Mouse (Mus musculus) stomach, embryonic 16.5 days (tissue): ENCODE data around the gene Npas1. TPM values are rescaled to one million over a fixed set of nuclear protein-coding genes. Genes with fewer than 3 reads are reported as not detected.

Experiments used
- ATAC-seq: fragments of 200-750 bp; cut with Nextera tagmentation; 2 replicates; pipeline ENCODE4 v1.8.0; 2017; ENCODE audit warnings: moderate number of reproducible peaks, moderate TSS enrichment; ENCODE audit not compliant: insufficient read depth, low FRiP score
- H3K27ac ChIP-seq: fragments of 300-500 bp; sonication (generic); 2 replicates; pipeline ENCODE4 v1.5.1; 2014; ENCODE audit warnings: low read length
- H3K27me3 ChIP-seq: fragments of 300-500 bp; sonication (generic); 2 replicates; pipeline ENCODE4 v1.6.1; 2014; ENCODE audit warnings: low read length, control low read depth, mixed read lengths; ENCODE audit not compliant: control insufficient read depth, insufficient read depth
- H3K36me3 ChIP-seq: fragments of 300-500 bp; sonication (generic); 2 replicates; pipeline ENCODE4 v1.6.1; 2014; ENCODE audit warnings: low read length; ENCODE audit not compliant: control insufficient read depth, insufficient read depth
- H3K4me1 ChIP-seq: fragments of 300-500 bp; sonication (generic); 2 replicates; pipeline ENCODE4 v1.6.1; 2014; ENCODE audit warnings: low read length, control low read depth, mixed read lengths; ENCODE audit not compliant: control insufficient read depth, insufficient read depth
- H3K4me2 ChIP-seq: fragments of 300-500 bp; sonication (generic); 2 replicates; pipeline ENCODE4 v1.6.1; 2014; ENCODE audit warnings: low read depth, low read length, mixed read lengths
- H3K4me3 ChIP-seq: fragments of 300-500 bp; sonication (generic); replicated peaks from 2 replicates; pipeline ENCODE4 v1.5.1; 2014; ENCODE audit warnings: mild to moderate bottlenecking, low read length
- H3K9ac ChIP-seq: fragments of 300-500 bp; sonication (generic); 2 replicates; pipeline ENCODE4 v1.6.1; 2014; ENCODE audit warnings: low read length
- H3K9me3 ChIP-seq: fragments of 300-500 bp; sonication (generic); replicated peaks from 2 replicates; pipeline ENCODE4 v1.6.1; 2016; ENCODE audit warnings: low read length, control low read depth; ENCODE audit not compliant: control insufficient read depth
- WGBS: fragments of 180-500 bp; shearing (Covaris S2); extraction: QIAGEN DNeasy Blood & Tissue Kit; methylation state at CpG from one replicate; pipeline ENCODE4 v1.1.7; 2014; 5-methylcytosine and 5-hydroxymethylcytosine counted together
- polyA plus RNA-seq: library from polyadenylated mRNA; unstranded; fragments of >200 nt; fragmentation: Nextera tagmentation; extraction: Ambion mirVana; gene quantifications from 2 replicates; pipeline ENCODE4 v1.2.1, GENCODE M21; 2015

Npas1 gene
- polyA plus RNA-seq, 1 experiment from 2014 or later = 0.26 TPM

GRCm38 (mm10) chr7:16418713-16419112 lies 58.8 kb downstream of the Npas1 start:
- Histone ChIP-seq H3K4me3 (no peak overlapping the region), H3K4me1 (no peaks in the 10 kb centered on the region), H3K9me3 (no peaks in the 10 kb centered on the region), H3K36me3 (peaks cover 36% of the 10 kb centered on the region), H3K27me3 (no peaks in the 10 kb centered on the region), H3K4me2 (no peak overlapping the region), H3K9ac (no peak overlapping the region), H3K27ac (no peak overlapping the region)
- no peak for ATAC-seq
- 79% methylated on average over 5 of the region's 5 CpGs for WGBS

- 0 out of 2 replicates have a peak, but pooled peaks cover 4% of the 10 kb centered on the region for H3K4me1 ChIP-seq
- H3K4me2 ChIP-seq = no peak overlapping the region
- peaks cover 33% of the 10 kb centered on the region for H3K36me3 ChIP-seq
- H3K27me3 ChIP-seq = no peaks in the 10 kb centered on the region
- no peak overlapping the region for H3K9ac ChIP-seq
- H3K9me3 ChIP-seq = no peaks in the 10 kb centered on the region
- ATAC-seq = no peak
- WGBS = 82% methylated on average over 10 of the region's 10 CpGs
- no peak overlapping the region for H3K27ac ChIP-seq
- H3K4me3 ChIP-seq = no peak overlapping the region
These were observed 60.3 kb downstream of the Npas1 start for GRCm38 (mm10) chr7:16417141-16417771.

- Histone ChIP-seq H3K4me3 (no peak overlapping the region), H3K4me1 (0 out of 2 replicates have a peak, but pooled peaks cover 4% of the 10 kb centered on the region), H3K9me3 (no peaks in the 10 kb centered on the region), H3K27ac (peak overlapping the region; percentile 61; the same call in 1 of the 2 replicates), H3K27me3 (no peaks in the 10 kb centered on the region), H3K36me3 (peaks cover 17% of the 10 kb centered on the region; the same call in 1 of the 2 replicates), H3K9ac (no peak overlapping the region), H3K4me2 (no peak overlapping the region)
- 65% methylated on average over 3 of the region's 3 CpGs for WGBS
- ATAC-seq = peak; percentile 92
These were observed 62.1 kb downstream of the Npas1 start for GRCm38 (mm10) chr7:16415426-16415825.

- Histone ChIP-seq H3K36me3 (0 out of 2 replicates have a peak, but pooled peaks cover 8% of the 10 kb centered on the region), H3K9ac (no peak overlapping the region), H3K27me3 (no peaks in the 10 kb centered on the region), H3K9me3 (no peaks in the 10 kb centered on the region), H3K4me1 (0 out of 2 replicates have a peak, but pooled peaks cover 4% of the 10 kb centered on the region), H3K4me2 (no peak overlapping the region), H3K4me3 (no peak overlapping the region), H3K27ac (no peak overlapping the region)
- no peak for ATAC-seq
- 47% methylated on average over 2 of the region's 2 CpGs for WGBS
These were observed 64.6 kb downstream of the Npas1 start for GRCm38 (mm10) chr7:16412930-16413329.

GRCm38 (mm10) chr7:16412220-16412896 lies 65.2 kb downstream of the Npas1 start:
- WGBS = 84% methylated on average over 8 of the region's 8 CpGs
- no peak for ATAC-seq
- Histone ChIP-seq H3K4me3 (no peak overlapping the region), H3K9me3 (no peaks in the 10 kb centered on the region), H3K9ac (no peak overlapping the region), H3K4me2 (no peak overlapping the region), H3K27ac (no peak overlapping the region), H3K27me3 (no peaks in the 10 kb centered on the region), H3K4me1 (0 out of 2 replicates have a peak, but pooled peaks cover 4% of the 10 kb centered on the region), H3K36me3 (0 out of 2 replicates have a peak, but pooled peaks cover 5% of the 10 kb centered on the region)

GRCm38 (mm10) chr7:16411100-16411499 lies 66.4 kb downstream of the Npas1 start:
- Histone ChIP-seq H3K27ac (no peak overlapping the region), H3K27me3 (no peaks in the 10 kb centered on the region), H3K4me3 (no peak overlapping the region), H3K9me3 (no peaks in the 10 kb centered on the region), H3K36me3 (no peaks in the 10 kb centered on the region), H3K4me2 (no peak overlapping the region), H3K9ac (no peak overlapping the region), H3K4me1 (peaks cover 9% of the 10 kb centered on the region)
- WGBS = 87% methylated on average over 5 of the region's 5 CpGs
- no peak for ATAC-seq

GRCm38 (mm10) chr7:16406978-16407377 lies 70.5 kb downstream of the Npas1 start:
- WGBS = 90% methylated on average over 3 of the region's 3 CpGs
- H3K27ac ChIP-seq = no peak overlapping the region
- H3K4me2 ChIP-seq = no peak overlapping the region
- no peak for ATAC-seq
- H3K27me3 ChIP-seq = no peaks in the 10 kb centered on the region
- no peak overlapping the region for H3K4me3 ChIP-seq
- no peak overlapping the region for H3K9ac ChIP-seq
- H3K9me3 ChIP-seq = no peaks in the 10 kb centered on the region
- peaks cover 34% of the 10 kb centered on the region for H3K4me1 ChIP-seq
- no peaks in the 10 kb centered on the region for H3K36me3 ChIP-seq

Other genes starting within 250 kb of the Npas1 start
- gene C5ar2, start 233.6 kb downstream of the Npas1 start, polyA plus RNA-seq = 0.21 and 0.30 TPM in 2 replicates
- 4.6 and 4.8 TPM in 2 replicates for gene C5ar1, start 218.2 kb downstream of the Npas1 start, polyA plus RNA-seq
- gene Inafm1, start 204.1 kb downstream of the Npas1 start, polyA plus RNA-seq = 11.8 and 12.8 TPM in 2 replicates
- gene Ccdc9, start 190.9 kb downstream of the Npas1 start, polyA plus RNA-seq = 16.7 and 18.8 TPM in 2 replicates
- 3.7 and 4.1 TPM in 2 replicates for gene Bbc3, start 169.3 kb downstream of the Npas1 start, polyA plus RNA-seq
- gene Sae1, start 89.9 kb downstream of the Npas1 start, polyA plus RNA-seq = 256 and 262 TPM in 2 replicates
- 9.7 and 10.4 TPM in 2 replicates for gene Zc3h4, start 76.8 kb downstream of the Npas1 start, polyA plus RNA-seq
- gene Tmem160, start 24.9 kb downstream of the Npas1 start, polyA plus RNA-seq = 38.4 and 44.2 TPM in 2 replicates
- gene Arhgap35, start 137.3 kb upstream of the Npas1 start, polyA plus RNA-seq = 10.7 and 11.4 TPM in 2 replicates
- gene Ceacam15, start 198.0 kb upstream of the Npas1 start, polyA plus RNA-seq = not detected in 2 replicates
- gene Ceacam9, start 244.2 kb upstream of the Npas1 start, polyA plus RNA-seq = not detected in 2 replicates